Mouse (Mus musculus) MEL (cell line): ENCODE results near the gene Foxa2. TPM values are rescaled to one million over a fixed set of nuclear protein-coding genes. Genes with fewer than 3 reads are reported as not detected.

Experiments used
- DNase-seq: peaks from one replicate; pipeline ENCODE4 v3.0.0; 2011; ENCODE audit warnings: low read depth, low spot score
- H3K27ac ChIP-seq: 2 replicates; pipeline ENCODE4 v1.5.1; 2012; ENCODE audit warnings: low read depth, mild to moderate bottlenecking, control low read depth, low read length, moderate library complexity; ENCODE audit not compliant: control insufficient read depth
- H3K27me3 ChIP-seq, 2 experiments: fragments of 150-350 bp in 1 of 2; sonication (generic) in 1 of 2; 2 replicates each; pipeline ENCODE4 v1.6.1; 2012; ENCODE audit warnings: low read length in 2 of 2, mild to moderate bottlenecking in 2 of 2, improper control_type of control experiment in 1 of 2, moderate library complexity in 1 of 2; ENCODE audit not compliant: insufficient read depth in 2 of 2, control insufficient read depth in 1 of 2
- H3K36me3 ChIP-seq, 2 experiments: 2 replicates each; pipeline ENCODE4 v1.6.1; 2012 to 2014; ENCODE audit warnings: low read length in 2 of 2, improper control_type of control experiment in 1 of 2, inconsistent platforms in 1 of 2, mild to moderate bottlenecking in 1 of 2; ENCODE audit not compliant: insufficient read depth in 2 of 2, control insufficient read depth in 1 of 2
- H3K4me1 ChIP-seq, 2 experiments: fragments of 150-350 bp in 1 of 2; sonication (generic) in 1 of 2; 2 replicates each; pipeline ENCODE4 v1.6.1; 2012; ENCODE audit warnings: low read length in 2 of 2, improper control_type of control experiment in 1 of 2, mild to moderate bottlenecking in 1 of 2; ENCODE audit not compliant: insufficient read depth in 2 of 2, control insufficient read depth in 1 of 2
- H3K4me3 ChIP-seq, 2 experiments: fragments of 150-350 bp in 1 of 2; sonication (generic) in 1 of 2; 2 replicates each; pipeline ENCODE4 v1.5.1; 2012; ENCODE audit warnings: low read depth in 2 of 2, low read length in 2 of 2, mild to moderate bottlenecking in 2 of 2, moderate library complexity in 2 of 2, control low read depth in 1 of 2, improper control_type of control experiment in 1 of 2; ENCODE audit not compliant: control insufficient read depth in 1 of 2, insufficient read depth in 1 of 2
- H3K79me2 ChIP-seq: 2 replicates; pipeline ENCODE4 v1.6.1; 2012; ENCODE audit warnings: mild to moderate bottlenecking, low read length, moderate library complexity; ENCODE audit not compliant: control insufficient read depth, poor library complexity, insufficient read depth
- H3K9ac ChIP-seq: 2 replicates; pipeline ENCODE4 v1.6.1; 2012; ENCODE audit warnings: low read depth, mild to moderate bottlenecking, control low read depth, low read length, moderate library complexity; ENCODE audit not compliant: control insufficient read depth, poor library complexity, severe bottlenecking
- H3K9me3 ChIP-seq: fragments of 150-350 bp; sonication (generic); replicated peaks from 2 replicates; pipeline ENCODE4 v1.6.1; 2012; ENCODE audit warnings: mild to moderate bottlenecking, low read length, improper control_type of control experiment, moderate library complexity; ENCODE audit not compliant: insufficient read depth
- CHD1 ChIP-seq: IDR thresholded peaks from 2 replicates; pipeline ENCODE4 v1.6.1; 2012; ENCODE audit warnings: low read depth, mild to moderate bottlenecking, inconsistent platforms, low read length, improper control_type of control experiment
- CTCF ChIP-seq, 3 experiments: IDR thresholded peaks in 2 of 3; conservative IDR thresholded peaks in 1 of 3; 2 replicates each; pipeline ENCODE4 v1.5.1; 2011 to 2012; ENCODE audit warnings: low read length in 3 of 3, low read depth in 2 of 3, mild to moderate bottlenecking in 2 of 3, improper control_type of control experiment in 1 of 3, inconsistent platforms in 1 of 3, mixed read lengths in 1 of 3, moderate library complexity in 1 of 3; ENCODE audit not compliant: control insufficient read depth in 1 of 3, insufficient read depth in 1 of 3, poor library complexity in 1 of 3, severe bottlenecking in 1 of 3
- ELF1 ChIP-seq: IDR thresholded peaks from 2 replicates; pipeline ENCODE4 v1.6.1; 2014; ENCODE audit warnings: low read depth, mild to moderate bottlenecking, inconsistent platforms, low read length, improper control_type of control experiment, moderate library complexity
- EP300 ChIP-seq, 2 experiments: IDR thresholded peaks; 2 replicates each; pipeline ENCODE4 v1.6.1; 2011; ENCODE audit warnings: improper control_type of control experiment in 2 of 2, low read length in 2 of 2, low read depth in 1 of 2, mild to moderate bottlenecking in 1 of 2
- ETS1 ChIP-seq: IDR thresholded peaks from 2 replicates; pipeline ENCODE4 v1.6.1; 2012; ENCODE audit warnings: low read depth, mild to moderate bottlenecking, inconsistent platforms, low read length, improper control_type of control experiment, moderate library complexity
- GABPA ChIP-seq: IDR thresholded peaks from 2 replicates; pipeline ENCODE4 v1.6.1; 2012; ENCODE audit warnings: low read depth, mild to moderate bottlenecking, inconsistent platforms, low read length, improper control_type of control experiment, moderate library complexity
- GATA1 ChIP-seq: IDR thresholded peaks from 2 replicates; pipeline ENCODE4 v1.6.1; 2011; ENCODE audit warnings: low read depth, low read length, improper control_type of control experiment
- HCFC1 ChIP-seq: IDR thresholded peaks from 2 replicates; pipeline ENCODE4 v1.6.1; 2012; ENCODE audit warnings: low read depth, mild to moderate bottlenecking, inconsistent platforms, low read length, improper control_type of control experiment, moderate library complexity
- JUND ChIP-seq: IDR thresholded peaks from 2 replicates; pipeline ENCODE4 v1.6.1; 2011; ENCODE audit warnings: low read depth, mild to moderate bottlenecking, improper control_type of control experiment, low read length
- KAT2A ChIP-seq: conservative IDR thresholded peaks from 2 replicates; pipeline ENCODE4 v1.6.1; 2012; ENCODE audit warnings: low read depth, low read length, improper control_type of control experiment, inconsistent platforms
- MAFK ChIP-seq: IDR thresholded peaks from 2 replicates; pipeline ENCODE4 v1.6.1; 2011; ENCODE audit warnings: low read depth, mild to moderate bottlenecking, low read length, improper control_type of control experiment, borderline replicate concordance
- MAX ChIP-seq: IDR thresholded peaks from 2 replicates; pipeline ENCODE4 v1.6.1; 2011; ENCODE audit warnings: low read length, improper control_type of control experiment
- MAZ ChIP-seq: IDR thresholded peaks from 2 replicates; pipeline ENCODE4 v1.6.1; 2012; ENCODE audit warnings: low read depth, mild to moderate bottlenecking, inconsistent platforms, low read length, improper control_type of control experiment
- MXI1 ChIP-seq: IDR thresholded peaks from 2 replicates; pipeline ENCODE4 v1.6.1; 2011; ENCODE audit warnings: mild to moderate bottlenecking, low read depth, low read length, improper control_type of control experiment
- MYB ChIP-seq: IDR thresholded peaks from 2 replicates; pipeline ENCODE4 v1.6.1; 2011; ENCODE audit warnings: mild to moderate bottlenecking, low read depth, low read length, improper control_type of control experiment
- NELFE ChIP-seq: IDR thresholded peaks from 2 replicates; pipeline ENCODE4 v1.6.1; 2011; ENCODE audit warnings: low read depth, low read length, improper control_type of control experiment
- NRF1 ChIP-seq: IDR thresholded peaks from 2 replicates; pipeline ENCODE4 v1.6.1; 2014; ENCODE audit warnings: low read depth, mild to moderate bottlenecking, inconsistent platforms, low read length, improper control_type of control experiment, moderate library complexity; ENCODE audit not compliant: poor library complexity, insufficient read depth, severe bottlenecking
- POLR2A ChIP-seq, 2 experiments: IDR thresholded peaks; 2 replicates each; pipeline ENCODE4 v1.6.1; 2011 to 2012; ENCODE audit warnings: low read length in 2 of 2, mild to moderate bottlenecking in 2 of 2, control low read depth in 1 of 2, improper control_type of control experiment in 1 of 2, low read depth in 1 of 2, moderate library complexity in 1 of 2; ENCODE audit not compliant: control insufficient read depth in 1 of 2, insufficient read depth in 1 of 2, poor library complexity in 1 of 2
- POLR2AphosphoS5 ChIP-seq: IDR thresholded peaks from 2 replicates; pipeline ENCODE4 v1.6.1; 2012; ENCODE audit warnings: low read depth, borderline replicate concordance, mild to moderate bottlenecking, inconsistent platforms, low read length, moderate library complexity, mixed read lengths
- RAD21 ChIP-seq: IDR thresholded peaks from 2 replicates; pipeline ENCODE4 v1.6.1; 2011; ENCODE audit warnings: mild to moderate bottlenecking, low read depth, low read length, improper control_type of control experiment
- RCOR1 ChIP-seq: IDR thresholded peaks from 2 replicates; pipeline ENCODE4 v1.6.1; 2012; ENCODE audit warnings: low read depth, mild to moderate bottlenecking, inconsistent platforms, low read length, improper control_type of control experiment
- SIN3A ChIP-seq: IDR thresholded peaks from 2 replicates; pipeline ENCODE4 v1.6.1; 2012; ENCODE audit warnings: low read length, improper control_type of control experiment, inconsistent platforms
- TAL1 ChIP-seq: IDR thresholded peaks from 2 replicates; pipeline ENCODE4 v1.6.1; 2012; ENCODE audit warnings: mild to moderate bottlenecking, inconsistent platforms, low read length, moderate library complexity, mixed read lengths
- TBP ChIP-seq: IDR thresholded peaks from 2 replicates; pipeline ENCODE4 v1.8.0; 2011; ENCODE audit warnings: low read depth, low read length, improper control_type of control experiment
- UBTF ChIP-seq: IDR thresholded peaks from 2 replicates; pipeline ENCODE4 v1.6.1; 2012; ENCODE audit warnings: low read depth, mild to moderate bottlenecking, inconsistent platforms, low read length, improper control_type of control experiment, moderate library complexity, borderline replicate concordance; ENCODE audit not compliant: insufficient read depth
- USF1 ChIP-seq: IDR thresholded peaks from 2 replicates; pipeline ENCODE4 v1.6.1; 2014; ENCODE audit warnings: low read depth, mild to moderate bottlenecking, inconsistent platforms, low read length, improper control_type of control experiment, moderate library complexity
- USF2 ChIP-seq, 2 experiments: IDR thresholded peaks; 2 replicates each; pipeline ENCODE4 v1.6.1; 2011 to 2012; ENCODE audit warnings: improper control_type of control experiment in 2 of 2, low read length in 2 of 2, borderline replicate concordance in 1 of 2, inconsistent platforms in 1 of 2, low read depth in 1 of 2, mild to moderate bottlenecking in 1 of 2; ENCODE audit not compliant: insufficient read depth in 1 of 2
- ZMIZ1 ChIP-seq: IDR thresholded peaks from 2 replicates; pipeline ENCODE4 v1.6.1; 2012; ENCODE audit warnings: low read depth, mild to moderate bottlenecking, inconsistent platforms, low read length, improper control_type of control experiment, moderate library complexity
- ZNF384 ChIP-seq: IDR thresholded peaks from 2 replicates; pipeline ENCODE4 v1.6.1; 2012; ENCODE audit warnings: low read depth, mild to moderate bottlenecking, inconsistent platforms, low read length, improper control_type of control experiment
- polyA plus RNA-seq, 2 experiments: library from polyadenylated mRNA; stranded (reverse) in 1 of 2; unstranded in 1 of 2; fragments of >175 nt in 1 of 2; fragments of >200 nt in 1 of 2; gene quantifications; 2 replicates each; pipeline versions ENCODE4 v1.2.1 to v1.2.4; 2012; ENCODE audit warnings: low replicate concordance in 2 of 2, low read depth in 1 of 2; ENCODE audit not compliant: insufficient read length in 2 of 2, insufficient read depth in 1 of 2, missing spikeins in 1 of 2
- total RNA-seq: library from RNA; depleted of rRNA; stranded (reverse); fragments of 300-350 nt; gene quantifications from 2 replicates; pipeline ENCODE4 v1.2.3, GENCODE M21; 2012

Gene Foxa2
- total and polyA plus RNA-seq, 3 experiments, result not detected

DNA sequence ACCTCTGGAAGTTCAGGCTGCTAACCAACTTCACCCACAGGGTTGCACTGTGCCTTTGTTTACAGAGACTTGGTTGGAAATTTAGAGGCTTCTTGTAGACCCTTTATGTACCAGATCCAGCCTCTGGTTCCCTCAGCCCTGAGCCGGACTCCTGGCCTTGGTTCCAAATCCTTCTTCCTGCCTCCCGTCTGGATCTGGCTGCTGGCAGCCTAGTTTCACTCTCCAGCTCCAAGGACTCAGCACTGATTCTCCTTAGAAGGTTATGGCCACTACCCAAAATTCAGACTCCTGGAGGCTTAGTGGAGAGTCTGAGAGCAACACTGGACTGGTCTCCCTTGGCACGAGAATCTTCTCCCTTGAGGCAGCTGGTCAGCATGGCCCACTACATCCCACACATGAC, 43.3 kb downstream of the Foxa2 start:
- no peaks in the 10 kb centered on the region for H3K79me2 ChIP-seq
- H3K9ac ChIP-seq, result no peak overlapping the region
- no peaks in the 10 kb centered on the region for H3K4me1 ChIP-seq
- H3K4me3 ChIP-seq, result no peak overlapping the region
- DNase-seq, result no peak
- no peak for TF ChIP-seq EP300 (IDR thresholded peaks at IDR 0.05; ENCODE audit: low read depth in 1 of 2, low read length in 2 of 2)
- no peak for TF ChIP-seq ZMIZ1
- TF ChIP-seq ZNF384, result no peak
- no peak for TF ChIP-seq POLR2A (IDR thresholded peaks at IDR 0.05; ENCODE audit: control insufficient read depth in 1 of 2, insufficient read depth in 1 of 2, low read depth in 1 of 2, low read length in 2 of 2, poor library complexity in 1 of 2)
- no peak for TF ChIP-seq POLR2AphosphoS5
- no peak for TF ChIP-seq USF1
- no peak for TF ChIP-seq MYB
- TF ChIP-seq USF2 (IDR thresholded peaks at IDR 0.05; ENCODE audit: borderline replicate concordance in 1 of 2, insufficient read depth in 1 of 2, low read depth in 1 of 2, low read length in 2 of 2), result no peak
- no peak for TF ChIP-seq ETS1
- no peak for TF ChIP-seq TBP
- TF ChIP-seq MAZ, result no peak
- no peak for TF ChIP-seq CTCF (IDR thresholded peaks at IDR 0.05 in 2 of 3, conservative IDR thresholded peaks at IDR 0.05 in 1 of 3; ENCODE audit: control insufficient read depth in 1 of 3, insufficient read depth in 1 of 3, low read depth in 2 of 3, low read length in 3 of 3, poor library complexity in 1 of 3, severe bottlenecking in 1 of 3)
- TF ChIP-seq GATA1, result no peak
- no peak for TF ChIP-seq UBTF
- TF ChIP-seq KAT2A, result no peak
- no peaks in the 10 kb centered on the region for H3K9me3 ChIP-seq
- no peaks in the 10 kb centered on the region for H3K36me3 ChIP-seq
- no peaks in the 10 kb centered on the region for H3K27me3 ChIP-seq
- no peak overlapping the region for H3K27ac ChIP-seq

DNA sequence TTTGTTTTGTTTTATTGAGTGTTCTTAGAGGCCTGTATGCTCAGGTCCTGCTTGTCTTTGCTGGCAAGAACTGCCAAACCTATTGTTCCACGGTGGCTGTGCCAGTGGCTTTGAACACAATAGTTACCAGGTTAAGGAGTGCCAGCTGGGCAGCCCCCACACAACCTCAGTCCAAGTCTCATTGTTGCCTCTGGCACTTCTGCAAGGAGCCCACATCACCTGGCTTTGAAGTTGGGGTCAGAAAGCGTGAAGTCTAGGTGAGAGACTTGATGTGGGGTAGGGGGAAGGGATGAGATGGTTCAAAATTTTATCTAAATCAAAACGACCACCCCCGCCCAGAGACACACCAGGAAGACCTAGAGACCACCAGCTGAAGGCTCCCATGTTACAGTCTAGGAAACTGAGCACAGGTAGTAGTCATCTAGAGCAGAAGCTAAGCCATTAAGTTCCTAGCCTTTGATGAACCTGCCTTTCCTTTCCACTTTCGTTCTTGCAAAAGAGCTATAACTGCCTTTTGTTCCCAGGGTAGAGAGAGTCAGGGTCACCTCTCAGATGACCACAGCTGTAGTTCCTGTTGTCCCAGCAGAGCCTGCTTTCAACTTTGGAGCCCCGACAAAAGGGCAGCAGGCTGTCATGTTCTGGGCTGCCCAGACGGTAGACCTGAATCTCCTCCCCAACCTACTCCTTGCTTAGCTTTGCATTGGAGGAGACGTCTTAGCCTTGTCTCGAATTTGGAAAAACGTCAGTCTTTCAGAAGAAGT, 48.4 kb downstream of the Foxa2 start:
- Histone ChIP-seq H3K9me3 (no peaks in the 10 kb centered on the region), H3K27ac (no peak overlapping the region), H3K27me3 (no peaks in the 10 kb centered on the region), H3K36me3 (no peaks in the 10 kb centered on the region), H3K4me3 (no peak overlapping the region), H3K4me1 (no peaks in the 10 kb centered on the region), H3K9ac (no peak overlapping the region), H3K79me2 (no peaks in the 10 kb centered on the region)
- DNase-seq, result no peak
- TF ChIP-seq ZNF384, result no peak
- TF ChIP-seq ZMIZ1, result no peak
- TF ChIP-seq ELF1, result no peak
- no peak for TF ChIP-seq HCFC1
- no peak for TF ChIP-seq JUND
- TF ChIP-seq USF1, result no peak
- TF ChIP-seq SIN3A, result no peak
- no peak for TF ChIP-seq MXI1
- TF ChIP-seq GABPA, result no peak
- no peak for TF ChIP-seq MAX
- TF ChIP-seq NELFE, result no peak
- no peak for TF ChIP-seq RAD21
- no peak for TF ChIP-seq RCOR1
- no peak for TF ChIP-seq NRF1
- TF ChIP-seq UBTF, result no peak
- TF ChIP-seq POLR2A (IDR thresholded peaks at IDR 0.05; ENCODE audit: control insufficient read depth in 1 of 2, insufficient read depth in 1 of 2, low read depth in 1 of 2, low read length in 2 of 2, poor library complexity in 1 of 2), result no peak
- no peak for TF ChIP-seq TAL1
- TF ChIP-seq MAFK, result no peak
- TF ChIP-seq TBP, result no peak
- TF ChIP-seq CHD1, result no peak
